Mouse (Mus musculus) bone marrow macrophage, adult 2 months (primary cell): ENCODE measurements around the gene Dhx35.

Experiments
- CTCF ChIP-seq: IDR thresholded peaks from 2 replicates; pipeline ENCODE4 v1.5.1; 2012; ENCODE audit warnings: low read depth, mild to moderate bottlenecking, low read length, moderate library complexity
- POLR2A ChIP-seq: IDR thresholded peaks from 2 replicates; pipeline ENCODE4 v1.6.1; 2012; ENCODE audit warnings: mild to moderate bottlenecking, low read depth, low read length, borderline replicate concordance

- TF ChIP-seq POLR2A (no peak), CTCF (no peak)
Observed at GRCm38 (mm10) chr2:158891319-158891718, 96.7 kb downstream of the Dhx35 start.
